Mouse (Mus musculus) forebrain, embryonic 12.5 days (tissue): ENCODE results near the gene E2f3. TPM values are rescaled to one million over a fixed set of nuclear protein-coding genes. Genes with fewer than 3 reads are reported as not detected.

Experiments used
- ATAC-seq: fragments of 200-750 bp; cut with Nextera tagmentation; 2 replicates; pipeline ENCODE4 v1.8.0; 2017; ENCODE audit warnings: moderate TSS enrichment; ENCODE audit not compliant: low FRiP score
- H3K27ac ChIP-seq: fragments of 300-500 bp; sonication (generic); 2 replicates; pipeline ENCODE4 v1.5.1; 2016; ENCODE audit warnings: mild to moderate bottlenecking
- H3K27me3 ChIP-seq: fragments of 300-500 bp; sonication (generic); 2 replicates; pipeline ENCODE4 v1.6.1; 2016; ENCODE audit warnings: mild to moderate bottlenecking
- H3K36me3 ChIP-seq: fragments of 300-500 bp; sonication (generic); replicated peaks from 2 replicates; pipeline ENCODE4 v1.6.1; 2016; ENCODE audit warnings: mild to moderate bottlenecking
- H3K4me1 ChIP-seq: fragments of 300-500 bp; sonication (generic); 2 replicates; pipeline ENCODE4 v1.6.1; 2016
- H3K4me2 ChIP-seq: fragments of 300-500 bp; sonication (generic); 2 replicates; pipeline ENCODE4 v1.6.1; 2016; ENCODE audit warnings: mild to moderate bottlenecking, moderate library complexity
- H3K4me3 ChIP-seq: fragments of 300-500 bp; sonication (generic); replicated peaks from 2 replicates; pipeline ENCODE4 v1.5.1; 2016; ENCODE audit warnings: mild to moderate bottlenecking
- H3K9ac ChIP-seq: fragments of 300-500 bp; sonication (generic); 2 replicates; pipeline ENCODE4 v1.6.1; 2016; ENCODE audit warnings: mild to moderate bottlenecking
- H3K9me3 ChIP-seq: fragments of 300-500 bp; sonication (generic); 2 replicates; pipeline ENCODE4 v1.6.1; 2016
- WGBS: fragments of 180-500 bp; shearing (Covaris S2); methylation state at CpG from one replicate; pipeline ENCODE4 v1.1.7; 2016; 5-methylcytosine and 5-hydroxymethylcytosine counted together
- polyA plus RNA-seq: library from polyadenylated mRNA; unstranded; fragments of >200 nt; fragmentation: Nextera tagmentation; extraction: Ambion mirVana; gene quantifications from 2 replicates; pipeline ENCODE4 v1.2.1, GENCODE M21; 2016

Gene E2f3
- 20.9 and 23.1 TPM in 2 replicates for polyA plus RNA-seq

GRCm38 (mm10) chr13:29985855-29986755 is at the start of gene E2f3:
Gene E2f3 (minus strand): TSS chr13:29986063.
- ATAC-seq, result peak; percentile 97
- Histone ChIP-seq H3K9ac (peak within 1 kb of the TSS; percentile 99), H3K27ac (peak within 1 kb of the TSS; percentile 97), H3K36me3 (no peaks in the 10 kb centered on the region), H3K27me3 (no peaks in the 10 kb centered on the region), H3K4me3 (peak within 1 kb of the TSS; percentile 95), H3K4me2 (peak within 1 kb of the TSS; percentile 79), H3K4me1 (peaks cover 30% of the 10 kb centered on the region), H3K9me3 (no peaks in the 10 kb centered on the region)
- under 1% methylated on average over 45 of the region's 45 CpGs for WGBS

- Histone ChIP-seq H3K9me3 (no peaks in the 10 kb centered on the region), H3K4me2 (no peak overlapping the region), H3K9ac (no peak overlapping the region), H3K36me3 (no peaks in the 10 kb centered on the region), H3K4me1 (no peaks in the 10 kb centered on the region), H3K4me3 (no peak overlapping the region), H3K27me3 (no peaks in the 10 kb centered on the region), H3K27ac (no peak overlapping the region)
- ATAC-seq, result no peak
- 91% methylated on average over 5 of the region's 5 CpGs for WGBS
These were observed 48.7 kb upstream of the E2f3 start for GRCm38 (mm10) chr13:30034540-30034939.

- WGBS, result 89% methylated on average over 13 of the region's 13 CpGs
- Histone ChIP-seq H3K27ac (no peak overlapping the region), H3K4me2 (no peak overlapping the region), H3K9me3 (no peaks in the 10 kb centered on the region), H3K27me3 (no peaks in the 10 kb centered on the region), H3K4me1 (no peaks in the 10 kb centered on the region), H3K36me3 (no peaks in the 10 kb centered on the region), H3K4me3 (no peak overlapping the region), H3K9ac (no peak overlapping the region)
- ATAC-seq, result no peak
These were observed 45.9 kb upstream of the E2f3 start for GRCm38 (mm10) chr13:30031684-30032335.

- 88% methylated on average over 3 of the region's 3 CpGs for WGBS
- no peak overlapping the region for H3K9ac ChIP-seq
- no peak for ATAC-seq
- H3K27ac ChIP-seq, result no peak overlapping the region
- no peaks in the 10 kb centered on the region for H3K27me3 ChIP-seq
- H3K36me3 ChIP-seq, result no peaks in the 10 kb centered on the region
- no peaks in the 10 kb centered on the region for H3K4me1 ChIP-seq
- no peak overlapping the region for H3K4me3 ChIP-seq
- no peak overlapping the region for H3K4me2 ChIP-seq
- H3K9me3 ChIP-seq, result no peaks in the 10 kb centered on the region
These were observed 42.0 kb upstream of the E2f3 start for GRCm38 (mm10) chr13:30027841-30028240.

GRCm38 (mm10) chr13:30022487-30022886 is 36.6 kb upstream of the E2f3 start:
- Histone ChIP-seq H3K27me3 (no peaks in the 10 kb centered on the region), H3K4me2 (no peak overlapping the region), H3K36me3 (no peaks in the 10 kb centered on the region), H3K4me1 (no peaks in the 10 kb centered on the region), H3K9ac (no peak overlapping the region), H3K27ac (no peak overlapping the region), H3K9me3 (no peaks in the 10 kb centered on the region), H3K4me3 (no peak overlapping the region)
- ATAC-seq, result no peak
- WGBS, result 70% methylated on average over 2 of the region's 2 CpGs

- no peaks in the 10 kb centered on the region for H3K4me1 ChIP-seq
- 90% methylated on average over 2 of the region's 2 CpGs for WGBS
- H3K27me3 ChIP-seq, result no peaks in the 10 kb centered on the region
- H3K27ac ChIP-seq, result no peak overlapping the region
- no peak overlapping the region for H3K4me3 ChIP-seq
- H3K9me3 ChIP-seq, result no peaks in the 10 kb centered on the region
- ATAC-seq, result no peak
- no peak overlapping the region for H3K9ac ChIP-seq
- no peak overlapping the region for H3K4me2 ChIP-seq
- H3K36me3 ChIP-seq, result no peaks in the 10 kb centered on the region
These were observed 32.7 kb upstream of the E2f3 start for GRCm38 (mm10) chr13:30018573-30018972.

GRCm38 (mm10) chr13:30017611-30018010 is 31.7 kb upstream of the E2f3 start:
- WGBS, result 89% methylated on average over 7 of the region's 7 CpGs
- H3K9me3 ChIP-seq, result no peaks in the 10 kb centered on the region
- no peak overlapping the region for H3K9ac ChIP-seq
- no peak overlapping the region for H3K4me2 ChIP-seq
- no peak overlapping the region for H3K27ac ChIP-seq
- ATAC-seq, result no peak
- no peaks in the 10 kb centered on the region for H3K27me3 ChIP-seq
- no peaks in the 10 kb centered on the region for H3K4me1 ChIP-seq
- no peak overlapping the region for H3K4me3 ChIP-seq
- no peaks in the 10 kb centered on the region for H3K36me3 ChIP-seq

GRCm38 (mm10) chr13:30014576-30014975 is 28.7 kb upstream of the E2f3 start:
- Histone ChIP-seq H3K36me3 (no peaks in the 10 kb centered on the region), H3K4me3 (no peak overlapping the region), H3K27ac (no peak overlapping the region), H3K9ac (no peak overlapping the region), H3K9me3 (no peaks in the 10 kb centered on the region), H3K27me3 (no peaks in the 10 kb centered on the region), H3K4me1 (no peaks in the 10 kb centered on the region), H3K4me2 (no peak overlapping the region)
- no peak for ATAC-seq
- 94% methylated on average over 8 of the region's 8 CpGs for WGBS

GRCm38 (mm10) chr13:30012226-30012625 is 26.4 kb upstream of the E2f3 start:
- H3K9me3 ChIP-seq, result no peaks in the 10 kb centered on the region
- no peaks in the 10 kb centered on the region for H3K4me1 ChIP-seq
- H3K36me3 ChIP-seq, result no peaks in the 10 kb centered on the region
- no peaks in the 10 kb centered on the region for H3K27me3 ChIP-seq
- H3K4me3 ChIP-seq, result no peak overlapping the region
- no peak overlapping the region for H3K27ac ChIP-seq
- H3K4me2 ChIP-seq, result no peak overlapping the region
- no peak overlapping the region for H3K9ac ChIP-seq
- WGBS, result 81% methylated on average over 6 of the region's 6 CpGs
- no peak for ATAC-seq

GRCm38 (mm10) chr13:30008738-30009137 is 22.9 kb upstream of the E2f3 start:
- H3K4me1 ChIP-seq, result no peaks in the 10 kb centered on the region
- no peaks in the 10 kb centered on the region for H3K36me3 ChIP-seq
- no peaks in the 10 kb centered on the region for H3K9me3 ChIP-seq
- no peak overlapping the region for H3K9ac ChIP-seq
- no peak overlapping the region for H3K4me3 ChIP-seq
- no peak overlapping the region for H3K27ac ChIP-seq
- no peak overlapping the region for H3K4me2 ChIP-seq
- no peaks in the 10 kb centered on the region for H3K27me3 ChIP-seq
- ATAC-seq, result no peak
- 80% methylated on average over 3 of the region's 3 CpGs for WGBS

- ATAC-seq, result no peak
- Histone ChIP-seq H3K36me3 (no peaks in the 10 kb centered on the region), H3K9me3 (no peaks in the 10 kb centered on the region), H3K9ac (no peak overlapping the region), H3K27me3 (no peaks in the 10 kb centered on the region), H3K4me3 (no peak overlapping the region), H3K27ac (no peak overlapping the region), H3K4me2 (no peak overlapping the region), H3K4me1 (no peaks in the 10 kb centered on the region)
- 85% methylated on average over 3 of the region's 3 CpGs for WGBS
These were observed 19.6 kb upstream of the E2f3 start for GRCm38 (mm10) chr13:30005422-30005821.

- no peak for ATAC-seq
- Histone ChIP-seq H3K27me3 (no peaks in the 10 kb centered on the region), H3K4me2 (no peak overlapping the region), H3K4me1 (no peaks in the 10 kb centered on the region), H3K4me3 (no peak overlapping the region), H3K36me3 (no peaks in the 10 kb centered on the region), H3K27ac (no peak overlapping the region), H3K9ac (no peak overlapping the region), H3K9me3 (no peaks in the 10 kb centered on the region)
- WGBS, result 93% methylated on average over 5 of the region's 5 CpGs
These were observed 19.0 kb upstream of the E2f3 start for GRCm38 (mm10) chr13:30004849-30005248.

- ATAC-seq, result no peak
- 73% methylated on average over 11 of the region's 11 CpGs for WGBS
These were observed 17.3 kb upstream of the E2f3 start for GRCm38 (mm10) chr13:30003169-30003568.

More at GRCm38 (mm10) chr13:30003169-30003568, 17.3 kb upstream of the E2f3 start:
- H3K4me1 ChIP-seq, result no peaks in the 10 kb centered on the region
- H3K9me3 ChIP-seq, result no peaks in the 10 kb centered on the region
- no peak overlapping the region for H3K4me3 ChIP-seq
- no peak overlapping the region for H3K9ac ChIP-seq
- H3K36me3 ChIP-seq, result no peaks in the 10 kb centered on the region
- no peak overlapping the region for H3K4me2 ChIP-seq
- no peak overlapping the region for H3K27ac ChIP-seq
- H3K27me3 ChIP-seq, result no peaks in the 10 kb centered on the region
